Mouse (Mus musculus): Measurements from ENCODE around the gene Olfr120. TPM values are rescaled to one million over a fixed set of nuclear protein-coding genes. Genes with fewer than 3 reads are reported as not detected.

Olfr120 gene
- polyA plus RNA-seq (2015; fragmentation: Nextera tagmentation; extraction: Ambion mirVana) = not detected in 2 replicates

DNA sequence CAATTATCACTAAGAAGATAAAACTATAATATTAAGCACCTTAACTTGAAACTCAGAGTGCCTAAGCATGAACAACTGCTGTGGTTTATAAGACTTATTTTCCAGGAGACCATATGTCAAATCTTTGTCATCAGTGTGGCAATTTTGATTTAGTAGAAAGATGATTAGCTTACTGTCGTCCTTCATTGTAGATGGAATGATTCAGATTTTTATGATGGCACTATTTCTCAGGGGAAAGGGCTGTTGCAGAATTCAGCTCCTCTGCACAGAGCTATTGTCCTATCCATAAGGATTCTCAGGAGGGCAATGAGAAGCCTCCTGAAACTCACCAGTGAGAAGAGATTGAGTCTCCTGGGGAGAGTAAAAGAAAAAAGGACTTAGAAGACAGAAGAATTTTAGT, at the start of gene Olfr120:
Gene Olfr120 (plus strand): TSS at position 301 of the 400 bp plus-strand sequence.

GRCm38 (mm10) chr17:37696264-37696663, 25.3 kb upstream of the Olfr120 start, which contains the start of gene Olfr119:
Olfr119 (plus strand) TSS chr17:37696564.

DNA sequence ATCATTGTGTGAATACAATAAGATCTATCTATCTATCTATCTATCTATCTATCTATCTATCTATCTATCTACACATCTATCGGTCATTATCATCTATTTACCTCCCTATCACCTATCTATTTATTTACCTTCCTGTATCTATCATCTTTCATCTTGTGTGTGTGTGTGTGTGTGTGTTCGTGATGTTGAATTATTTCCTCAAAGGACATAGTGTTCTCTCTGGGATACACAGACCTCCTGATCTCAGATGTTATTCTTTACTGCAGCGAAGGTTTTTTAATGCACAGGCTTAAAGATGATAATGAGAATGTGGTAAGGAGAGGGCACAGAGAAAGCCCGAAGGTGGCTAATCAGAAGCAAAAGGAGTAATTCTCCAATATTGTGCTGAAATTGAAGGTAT, 46.7 kb downstream of the Olfr120 start, which contains the start of gene Olfr122:
Gene Olfr122 (plus strand): TSS at position 301 of the 400 bp plus-strand sequence.

Other genes starting within 250 kb of the Olfr120 start
- gene H2-M2, start 238.3 kb upstream of the Olfr120 start, polyA plus RNA-seq (2015; fragmentation: Nextera tagmentation; extraction: Ambion mirVana) = not detected in 2 replicates
- gene Olfr110, start 229.3 kb upstream of the Olfr120 start, polyA plus RNA-seq (2015; fragmentation: Nextera tagmentation; extraction: Ambion mirVana) = not detected in 2 replicates
- 0.44 TPM in 1 of 2 replicates, not detected in the other for gene Olfr111, start 213.8 kb upstream of the Olfr120 start, polyA plus RNA-seq (2015; fragmentation: Nextera tagmentation; extraction: Ambion mirVana)
- not detected in 2 replicates for gene Olfr112, start 152.4 kb upstream of the Olfr120 start, polyA plus RNA-seq (2015; fragmentation: Nextera tagmentation; extraction: Ambion mirVana)
- not detected in 2 replicates for gene Olfr113, start 144.1 kb upstream of the Olfr120 start, polyA plus RNA-seq (2015; fragmentation: Nextera tagmentation; extraction: Ambion mirVana)
- not detected in 2 replicates for gene Olfr114, start 129.1 kb upstream of the Olfr120 start, polyA plus RNA-seq (2015; fragmentation: Nextera tagmentation; extraction: Ambion mirVana)
- not detected in 2 replicates for gene Olfr115, start 94.7 kb upstream of the Olfr120 start, polyA plus RNA-seq (2015; fragmentation: Nextera tagmentation; extraction: Ambion mirVana)
- gene Olfr116, start 94.6 kb upstream of the Olfr120 start, polyA plus RNA-seq (2015; fragmentation: Nextera tagmentation; extraction: Ambion mirVana) = not detected in 2 replicates
- not detected in 2 replicates for gene Olfr117, start 58.0 kb upstream of the Olfr120 start, polyA plus RNA-seq (2015; fragmentation: Nextera tagmentation; extraction: Ambion mirVana)
- gene Olfr118, start 54.8 kb upstream of the Olfr120 start, polyA plus RNA-seq (2015; fragmentation: Nextera tagmentation; extraction: Ambion mirVana) = not detected in 2 replicates
- not detected in 2 replicates for gene Olfr119, start 25.2 kb upstream of the Olfr120 start, polyA plus RNA-seq (2015; fragmentation: Nextera tagmentation; extraction: Ambion mirVana)
- not detected in 2 replicates for gene Olfr121, start 27.0 kb downstream of the Olfr120 start, polyA plus RNA-seq (2015; fragmentation: Nextera tagmentation; extraction: Ambion mirVana)
- not detected in 2 replicates for gene Olfr122, start 46.8 kb downstream of the Olfr120 start, polyA plus RNA-seq (2015; fragmentation: Nextera tagmentation; extraction: Ambion mirVana)
- not detected in 2 replicates for gene Olfr123, start 71.7 kb downstream of the Olfr120 start, polyA plus RNA-seq (2015; fragmentation: Nextera tagmentation; extraction: Ambion mirVana)
- not detected in 2 replicates for gene Olfr124, start 78.1 kb downstream of the Olfr120 start, polyA plus RNA-seq (2015; fragmentation: Nextera tagmentation; extraction: Ambion mirVana)
- not detected in 2 replicates for gene Olfr125, start 111.1 kb downstream of the Olfr120 start, polyA plus RNA-seq (2015; fragmentation: Nextera tagmentation; extraction: Ambion mirVana)
- gene Olfr126, start 125.7 kb downstream of the Olfr120 start, polyA plus RNA-seq (2015; fragmentation: Nextera tagmentation; extraction: Ambion mirVana) = not detected in 2 replicates
- gene Olfr127, start 178.6 kb downstream of the Olfr120 start, polyA plus RNA-seq (2015; fragmentation: Nextera tagmentation; extraction: Ambion mirVana) = not detected in 2 replicates
- not detected in 2 replicates for gene Olfr128, start 198.7 kb downstream of the Olfr120 start, polyA plus RNA-seq (2015; fragmentation: Nextera tagmentation; extraction: Ambion mirVana)
- not detected in 2 replicates for gene Olfr761, start 231.3 kb downstream of the Olfr120 start, polyA plus RNA-seq (2015; fragmentation: Nextera tagmentation; extraction: Ambion mirVana)